Mouse (Mus musculus): ENCODE results near the gene Ripply1. TPM values are rescaled to one million over a fixed set of nuclear protein-coding genes. Genes with fewer than 3 reads are reported as not detected.

Gene Ripply1
- polyA plus RNA-seq, 1 experiment from 2014 or later = not detected

DNA sequence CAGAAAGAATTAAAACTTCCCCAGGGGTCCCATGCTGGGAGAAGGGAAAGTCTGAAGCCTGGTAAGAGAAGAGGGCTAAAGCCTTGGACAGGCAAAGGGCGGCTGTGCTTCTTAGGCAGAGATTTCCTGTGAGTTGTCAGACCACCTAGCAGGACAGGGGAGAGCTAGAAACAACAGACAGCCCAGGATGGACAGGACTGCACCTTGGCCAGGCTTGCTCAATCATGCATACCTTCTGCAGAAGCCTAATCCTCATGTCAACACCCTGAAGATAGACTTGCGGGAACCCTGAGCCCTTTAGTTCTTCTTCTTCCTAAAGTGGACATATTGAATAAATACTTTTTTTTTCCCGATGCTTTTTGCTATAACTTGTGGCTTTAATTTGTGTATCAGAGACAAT, 17.8 kb upstream of the Ripply1 start:
- H3K27ac ChIP-seq = no peak overlapping the region
- H3K36me3 ChIP-seq (ENCODE audit: inconsistent target) = no peaks in the 10 kb centered on the region
- no peaks in the 10 kb centered on the region for H3K79me2 ChIP-seq (ENCODE audit: inconsistent target)
- no peak overlapping the region for H3K4me3 ChIP-seq (ENCODE audit: inconsistent target)
- WGBS (ENCODE audit: missing documents) = 78% methylated on average over 3 of the region's 3 CpGs

DNA sequence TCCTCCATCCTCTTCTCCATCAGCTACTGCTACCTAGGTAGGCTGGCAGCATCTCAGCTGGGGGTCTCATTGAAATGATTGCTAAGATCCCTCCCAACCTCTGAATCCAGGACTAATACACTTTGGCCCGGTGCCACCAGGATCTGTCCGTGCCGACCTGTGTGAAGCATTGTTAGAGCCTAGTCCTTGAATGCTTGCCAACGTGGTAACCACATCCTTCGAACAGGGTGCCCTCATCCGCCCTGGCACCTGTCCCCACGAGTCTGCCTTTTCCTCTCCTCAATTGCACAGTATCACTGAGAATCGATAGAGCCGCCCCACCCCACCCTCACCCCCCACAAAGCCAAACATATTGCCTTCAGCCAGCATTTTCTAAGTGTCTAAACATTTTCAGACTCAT, 15.7 kb upstream of the Ripply1 start:
- WGBS (ENCODE audit: missing documents) = 28% methylated on average over 9 of the region's 9 CpGs
- no peak overlapping the region for H3K4me3 ChIP-seq (ENCODE audit: inconsistent target)
- no peaks in the 10 kb centered on the region for H3K79me2 ChIP-seq (ENCODE audit: inconsistent target)
- H3K27ac ChIP-seq = no peak overlapping the region
- no peaks in the 10 kb centered on the region for H3K36me3 ChIP-seq (ENCODE audit: inconsistent target)

DNA sequence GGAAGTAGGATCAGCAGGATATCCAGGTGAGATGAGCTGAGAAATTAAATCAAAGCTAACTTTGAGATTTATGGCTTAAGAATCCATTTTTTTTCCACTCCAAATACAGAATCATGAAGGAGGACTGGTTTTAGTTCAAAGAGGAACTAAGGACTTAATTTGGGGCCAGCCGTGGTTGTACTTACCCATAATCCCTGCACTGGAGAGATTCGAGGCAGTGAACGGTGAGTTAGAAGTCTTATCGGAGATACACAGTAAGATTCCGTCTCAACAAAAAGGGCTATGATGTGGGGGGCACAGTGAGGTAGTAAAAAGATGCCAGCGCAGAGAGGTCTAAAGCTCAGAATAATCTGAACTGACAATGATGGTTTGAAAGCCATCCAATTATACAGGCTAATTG, 13.9 kb upstream of the Ripply1 start:
- Histone ChIP-seq H3K4me3 (ENCODE audit: inconsistent target) (no peak overlapping the region), H3K79me2 (ENCODE audit: inconsistent target) (no peaks in the 10 kb centered on the region), H3K27ac (no peak overlapping the region), H3K36me3 (ENCODE audit: inconsistent target) (no peaks in the 10 kb centered on the region)
- 27% methylated on average over 6 of the region's 6 CpGs for WGBS (ENCODE audit: missing documents)

- Histone ChIP-seq H3K4me3 (ENCODE audit: inconsistent target) (no peak overlapping the region), H3K36me3 (ENCODE audit: inconsistent target) (no peaks in the 10 kb centered on the region), H3K27ac (no peak overlapping the region), H3K79me2 (ENCODE audit: inconsistent target) (no peaks in the 10 kb centered on the region)
- 91% methylated on average over 7 of the region's 7 CpGs for WGBS (ENCODE audit: missing documents)
These were observed 12.1 kb upstream of the Ripply1 start for GRCm38 (mm10) chrX:139794072-139794845.

DNA sequence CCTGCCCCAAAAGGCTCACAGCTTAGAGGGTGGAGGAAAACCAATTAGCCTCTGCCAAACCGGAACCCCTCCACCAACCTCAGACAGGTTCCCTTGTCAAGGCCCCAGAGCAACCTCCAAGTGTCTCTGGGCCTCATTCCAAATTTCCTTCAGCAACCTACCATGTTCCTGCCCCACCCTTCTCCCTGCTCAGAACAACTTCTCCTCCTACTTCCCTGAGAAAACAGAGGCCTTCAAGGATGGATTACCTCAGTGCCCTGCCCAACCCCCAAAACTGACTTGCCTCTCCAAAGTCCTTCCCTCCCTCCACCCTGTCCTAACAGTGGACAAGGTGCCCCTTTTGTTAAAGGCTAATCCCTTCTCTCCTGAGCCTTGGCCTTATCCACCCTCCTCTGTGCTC, 3.6 kb upstream of the Ripply1 start:
- no peaks in the 10 kb centered on the region for H3K79me2 ChIP-seq (ENCODE audit: inconsistent target)
- 15% methylated on average over 1 of the region's 1 CpGs for WGBS (ENCODE audit: missing documents)
- no peak overlapping the region for H3K27ac ChIP-seq
- H3K36me3 ChIP-seq (ENCODE audit: inconsistent target) = no peaks in the 10 kb centered on the region
- no peak overlapping the region for H3K4me3 ChIP-seq (ENCODE audit: inconsistent target)

GRCm38 (mm10) chrX:139783045-139783422, 881 bp upstream of the Ripply1 start:
- Histone ChIP-seq H3K4me3 (ENCODE audit: inconsistent target) (no peak overlapping the region), H3K36me3 (ENCODE audit: inconsistent target) (no peaks in the 10 kb centered on the region), H3K27ac (no peak overlapping the region), H3K79me2 (ENCODE audit: inconsistent target) (no peaks in the 10 kb centered on the region)
- WGBS (ENCODE audit: missing documents) = 97% methylated on average over 3 of the region's 3 CpGs

GRCm38 (mm10) chrX:139781563-139781962, 590 bp downstream of the Ripply1 start:
- no peak overlapping the region for H3K27ac ChIP-seq

DNA sequence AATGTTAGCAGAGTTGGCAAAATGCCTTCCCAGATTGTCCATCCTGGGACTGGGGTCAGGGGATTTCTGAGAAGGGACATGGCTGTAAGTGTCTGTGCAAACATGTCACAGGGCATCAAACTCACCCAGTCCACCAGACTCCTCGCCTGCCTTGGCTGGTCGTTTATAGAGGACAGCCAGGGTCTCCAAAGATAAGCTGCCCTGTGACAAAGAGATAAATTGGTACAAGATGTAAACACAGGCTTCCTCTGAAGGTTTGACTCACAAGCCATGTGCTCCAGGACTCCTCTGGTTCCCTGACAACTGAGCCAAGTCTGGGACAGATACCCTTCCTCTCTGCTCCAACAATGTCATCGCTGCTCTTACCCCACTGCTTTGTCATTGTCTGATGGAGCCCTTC, 1.2 kb downstream of the Ripply1 start:
- H3K36me3 ChIP-seq (ENCODE audit: inconsistent target) = no peaks in the 10 kb centered on the region
- no peak overlapping the region for H3K4me3 ChIP-seq (ENCODE audit: inconsistent target)
- 90% methylated on average over 3 of the region's 3 CpGs for WGBS (ENCODE audit: missing documents)
- H3K79me2 ChIP-seq (ENCODE audit: inconsistent target) = no peaks in the 10 kb centered on the region
- H3K27ac ChIP-seq = no peak overlapping the region

More at GRCm38 (mm10) chrX:139781563-139781962, 590 bp downstream of the Ripply1 start:
- Histone ChIP-seq H3K79me2 (ENCODE audit: inconsistent target) (no peaks in the 10 kb centered on the region), H3K4me3 (ENCODE audit: inconsistent target) (no peak overlapping the region), H3K36me3 (ENCODE audit: inconsistent target) (no peaks in the 10 kb centered on the region)
- 100% methylated on average over 1 of the region's 4 CpGs for WGBS (ENCODE audit: missing documents)

DNA sequence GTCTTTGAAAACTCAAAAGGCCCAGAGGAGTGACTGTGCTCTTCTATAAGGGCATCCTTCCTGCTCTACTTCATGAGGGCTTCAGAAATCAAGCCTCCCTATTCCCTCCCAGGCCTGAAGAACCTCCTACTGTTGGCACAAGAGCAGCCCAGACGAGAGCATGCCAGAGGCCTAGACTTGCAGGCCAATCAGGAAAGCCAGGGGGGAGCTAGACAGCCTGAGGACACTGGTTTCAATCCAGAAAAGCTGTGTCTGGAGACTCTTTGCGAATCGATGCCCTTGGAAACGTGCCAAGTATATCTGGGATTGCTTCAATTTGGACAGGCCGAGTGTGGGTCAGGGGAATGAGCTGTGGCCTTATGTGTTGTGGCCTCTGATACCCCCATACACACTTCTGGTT, 2.8 kb downstream of the Ripply1 start:
- no peak overlapping the region for H3K27ac ChIP-seq
- no peaks in the 10 kb centered on the region for H3K79me2 ChIP-seq (ENCODE audit: inconsistent target)
- 94% methylated on average over 2 of the region's 5 CpGs for WGBS (ENCODE audit: missing documents)
- no peak overlapping the region for H3K4me3 ChIP-seq (ENCODE audit: inconsistent target)
- H3K36me3 ChIP-seq (ENCODE audit: inconsistent target) = no peaks in the 10 kb centered on the region

- Histone ChIP-seq H3K27ac (no peak overlapping the region), H3K79me2 (ENCODE audit: inconsistent target) (no peaks in the 10 kb centered on the region), H3K4me3 (ENCODE audit: inconsistent target) (no peak overlapping the region), H3K36me3 (ENCODE audit: inconsistent target) (no peaks in the 10 kb centered on the region)
- 78% methylated on average over 1 of the region's 1 CpGs for WGBS (ENCODE audit: missing documents)
These were observed 3.3 kb downstream of the Ripply1 start for GRCm38 (mm10) chrX:139778886-139779285.

DNA sequence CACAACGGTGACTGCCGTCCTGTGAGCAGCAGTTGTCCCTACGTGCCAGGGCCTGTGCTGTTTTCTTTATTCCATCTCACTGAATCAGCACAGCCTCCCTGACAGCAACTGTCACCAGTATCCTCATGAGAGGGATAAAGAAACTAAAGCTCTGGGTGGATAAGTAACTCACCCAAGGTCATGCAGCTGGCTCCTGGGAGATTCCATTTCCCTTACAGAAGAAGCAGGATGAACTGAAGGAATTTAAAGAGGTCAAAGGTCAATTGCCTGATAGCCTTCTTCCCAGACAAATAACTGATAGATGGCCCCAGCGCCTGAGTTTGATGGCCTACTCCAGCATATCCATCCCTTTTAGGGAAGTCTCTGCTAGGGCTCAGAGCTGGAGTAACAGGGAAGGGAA, 4.8 kb downstream of the Ripply1 start:
- H3K79me2 ChIP-seq (ENCODE audit: inconsistent target) = no peaks in the 10 kb centered on the region
- WGBS (ENCODE audit: missing documents) = 98% methylated on average over 4 of the region's 4 CpGs
- H3K36me3 ChIP-seq (ENCODE audit: inconsistent target) = no peaks in the 10 kb centered on the region
- H3K27ac ChIP-seq = no peak overlapping the region
- H3K4me3 ChIP-seq (ENCODE audit: inconsistent target) = no peak overlapping the region

DNA sequence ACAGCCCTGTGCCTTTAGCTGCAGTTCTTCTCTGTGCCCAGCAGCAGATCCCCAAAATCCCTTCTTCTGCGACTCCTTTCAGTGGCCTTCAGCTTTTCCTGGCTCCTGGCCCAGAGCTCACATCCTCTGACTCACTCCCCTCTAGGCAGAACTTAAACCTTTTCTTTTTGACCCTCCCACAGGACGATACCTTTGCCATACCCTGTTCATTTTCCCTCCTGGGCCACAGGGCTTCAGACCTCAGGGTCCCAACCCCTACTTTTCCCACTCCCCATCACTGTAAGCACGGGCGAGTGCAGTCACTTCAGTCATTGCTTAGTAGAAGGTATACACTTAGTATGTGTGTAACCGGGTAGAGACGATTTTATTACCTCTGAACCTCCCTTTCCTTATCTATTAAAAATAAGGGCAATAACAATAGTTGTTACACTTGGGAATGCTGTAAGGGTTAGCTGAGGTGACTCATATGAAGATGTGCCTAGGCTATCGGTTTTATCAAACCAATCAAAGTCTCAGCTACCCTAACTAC, 7.0 kb downstream of the Ripply1 start:
- no peaks in the 10 kb centered on the region for H3K79me2 ChIP-seq (ENCODE audit: inconsistent target)
- no peak overlapping the region for H3K27ac ChIP-seq
- no peaks in the 10 kb centered on the region for H3K36me3 ChIP-seq (ENCODE audit: inconsistent target)
- WGBS (ENCODE audit: missing documents) = 57% methylated on average over 3 of the region's 7 CpGs
- H3K4me3 ChIP-seq (ENCODE audit: inconsistent target) = no peak overlapping the region

GRCm38 (mm10) chrX:139774309-139775083, 7.7 kb downstream of the Ripply1 start:
- Histone ChIP-seq H3K36me3 (ENCODE audit: inconsistent target) (no peaks in the 10 kb centered on the region), H3K4me3 (ENCODE audit: inconsistent target) (no peak overlapping the region)
- WGBS (ENCODE audit: missing documents) = 29% methylated on average over 16 of the region's 18 CpGs

DNA sequence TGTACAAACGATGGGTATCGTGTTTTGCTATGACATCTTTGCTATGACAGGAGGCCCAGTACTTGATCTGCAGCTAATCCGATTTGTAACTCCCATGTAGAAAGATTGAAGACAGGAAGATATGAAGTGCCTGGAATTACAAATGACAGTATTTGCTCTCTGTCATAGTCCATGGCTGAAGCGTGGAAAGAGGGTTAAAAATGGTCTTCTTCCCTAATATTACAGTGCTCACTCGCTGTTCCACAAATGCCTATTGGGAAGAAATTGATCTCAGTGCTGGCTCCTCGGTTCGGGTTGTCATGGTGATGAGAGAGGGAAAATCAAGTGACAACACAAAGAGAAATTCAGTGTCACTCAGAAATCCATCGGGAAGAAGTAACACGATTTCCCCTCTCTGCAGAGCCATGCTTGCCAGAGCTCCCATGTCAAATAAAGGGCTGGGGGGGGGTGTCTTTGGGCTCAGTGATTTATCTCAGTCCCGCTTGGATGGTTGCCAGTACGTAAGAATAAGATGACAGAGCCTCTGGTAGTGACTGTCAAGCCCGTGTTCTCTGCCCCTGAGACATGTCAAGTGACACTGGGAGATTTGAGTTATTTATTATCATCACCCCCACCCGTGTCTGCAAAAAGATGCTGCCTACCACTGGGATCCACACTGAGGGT, 12.0 kb downstream of the Ripply1 start:
- Histone ChIP-seq H3K79me2 (ENCODE audit: inconsistent target) (no peaks in the 10 kb centered on the region), H3K36me3 (ENCODE audit: inconsistent target) (no peaks in the 10 kb centered on the region), H3K27ac (no peak overlapping the region), H3K4me3 (ENCODE audit: inconsistent target) (no peak overlapping the region)
- 85% methylated on average over 12 of the region's 13 CpGs for WGBS (ENCODE audit: missing documents)

More at GRCm38 (mm10) chrX:139774309-139775083, 7.7 kb downstream of the Ripply1 start:
- Histone ChIP-seq H3K27ac (no peak overlapping the region), H3K79me2 (ENCODE audit: inconsistent target) (no peaks in the 10 kb centered on the region)

DNA sequence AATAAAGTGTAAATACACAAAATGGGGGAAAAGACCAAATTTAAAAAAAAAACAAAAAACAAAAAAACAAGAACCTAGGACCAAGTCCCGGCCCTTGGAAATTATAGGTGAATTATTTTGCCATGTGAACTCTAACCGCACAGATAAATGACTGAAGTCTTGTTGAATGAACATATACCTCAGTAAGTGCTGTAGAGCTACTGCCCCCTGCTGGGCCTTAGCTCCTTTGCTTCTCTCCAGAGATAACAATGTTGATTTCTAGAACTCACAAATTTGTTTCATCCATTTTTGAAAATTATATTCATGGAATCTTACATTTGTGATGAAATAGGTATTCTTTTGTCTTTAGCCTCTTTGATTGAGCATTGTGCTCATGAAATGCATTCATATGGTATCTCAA, 19.6 kb downstream of the Ripply1 start:
- H3K36me3 ChIP-seq (ENCODE audit: inconsistent target) = no peaks in the 10 kb centered on the region
- H3K27ac ChIP-seq = no peak overlapping the region
- no peak overlapping the region for H3K4me3 ChIP-seq (ENCODE audit: inconsistent target)
- H3K79me2 ChIP-seq (ENCODE audit: inconsistent target) = no peaks in the 10 kb centered on the region
- 89% methylated on average over 2 of the region's 2 CpGs for WGBS (ENCODE audit: missing documents)
